Mouse (Mus musculus) cortical plate, adult 2 months (tissue): ENCODE results near the gene Racgap1.

Source experiments
- CTCF ChIP-seq: fragments of 200-500 bp; IDR thresholded peaks from 2 replicates; pipeline ENCODE4 v1.5.1; 2011; ENCODE audit warnings: mild to moderate bottlenecking, control low read depth, low read length; ENCODE audit not compliant: insufficient read depth; ENCODE audit errors: extremely low read depth
- POLR2A ChIP-seq: fragments of 200-500 bp; IDR thresholded peaks from 2 replicates; pipeline ENCODE4 v1.6.1; 2011; ENCODE audit warnings: mild to moderate bottlenecking, low read length, control low read depth; ENCODE audit not compliant: insufficient read depth; ENCODE audit errors: extremely low read depth

DNA sequence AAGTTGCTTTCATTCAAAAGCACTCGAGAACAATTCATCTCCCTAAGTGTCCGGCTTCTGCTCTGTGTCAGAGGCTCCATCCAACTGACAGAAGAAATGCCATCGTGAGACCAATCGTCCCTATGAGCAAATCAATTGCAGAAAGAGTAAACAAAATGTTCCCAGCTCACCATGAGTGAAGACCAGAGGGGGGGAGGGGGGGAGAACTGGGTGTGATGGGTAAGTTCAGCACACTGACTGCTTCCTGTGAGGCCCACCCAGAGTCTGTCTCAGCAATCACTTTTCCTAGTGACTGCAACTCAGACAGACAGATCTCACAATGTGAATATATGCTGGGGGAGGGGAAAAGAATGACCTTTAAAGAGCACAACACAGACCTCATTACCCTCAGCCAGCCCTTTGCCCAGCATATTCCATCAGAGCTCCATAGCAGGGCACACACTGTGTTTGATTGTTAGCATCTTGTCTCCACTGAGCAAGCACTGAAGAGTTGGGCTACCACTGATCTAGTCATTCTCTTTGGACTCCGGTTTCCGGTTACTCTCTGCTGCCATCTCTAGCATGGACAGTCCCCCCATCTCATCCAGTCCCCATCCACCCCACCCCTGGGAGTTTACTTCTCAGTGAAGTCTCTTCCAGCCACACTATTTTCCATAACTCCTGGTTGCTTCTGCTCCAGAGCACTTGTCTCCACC, 2.2 kb downstream of the Racgap1 start:
- no peak for TF ChIP-seq POLR2A
- no peak for TF ChIP-seq CTCF
